Mouse (Mus musculus) bone marrow macrophage, adult 2 months (primary cell): ENCODE measurements around the gene Ctla4.

ENCODE experiments used
- CTCF ChIP-seq: IDR thresholded peaks from 2 replicates; pipeline ENCODE4 v1.5.1; 2012; ENCODE audit warnings: low read depth, mild to moderate bottlenecking, low read length, moderate library complexity
- POLR2A ChIP-seq: IDR thresholded peaks from 2 replicates; pipeline ENCODE4 v1.6.1; 2012; ENCODE audit warnings: mild to moderate bottlenecking, low read depth, low read length, borderline replicate concordance

GRCm38 (mm10) chr1:60853330-60853956 is 33.4 kb upstream of the Ctla4 start:
- TF ChIP-seq CTCF = no peak
- TF ChIP-seq POLR2A = no peak
